Mouse (Mus musculus) myocyte (in vitro differentiated cells): ENCODE measurements around the gene Cox4i2. TPM values are rescaled to one million over a fixed set of nuclear protein-coding genes. Genes with fewer than 3 reads are reported as not detected.

Experiments used
- H3K27me3 ChIP-seq: one replicate; pipeline ENCODE4 v1.6.1; 2011; ENCODE audit not compliant: control insufficient read depth, insufficient read depth, insufficient read length
- H3K36me3 ChIP-seq: one replicate; pipeline ENCODE4 v1.6.1; 2011; ENCODE audit not compliant: control insufficient read depth, insufficient read depth
- H3K4me2 ChIP-seq: one replicate; pipeline ENCODE4 v1.6.1; 2011; ENCODE audit warnings: low read depth, control low read depth
- H3K4me3 ChIP-seq: one replicate; pipeline ENCODE4 v1.5.1; 2011; ENCODE audit warnings: mild to moderate bottlenecking, control low read depth, moderate library complexity
- H3K79me2 ChIP-seq: one replicate; pipeline ENCODE4 v1.6.1; 2011; ENCODE audit not compliant: control insufficient read depth, insufficient read depth
- H3ac ChIP-seq: one replicate; pipeline ENCODE4 v1.6.1; 2011; ENCODE audit not compliant: control insufficient read depth, insufficient read length
- CEBPB ChIP-seq: IDR thresholded peaks from 2 replicates; pipeline ENCODE4 v1.6.1; 2011; ENCODE audit warnings: mild to moderate bottlenecking, moderate library complexity; ENCODE audit not compliant: poor library complexity, insufficient read depth, severe bottlenecking
- E2F4 ChIP-seq: IDR thresholded peaks from one replicate; pipeline ENCODE4 v1.6.1; 2011; ENCODE audit warnings: mild to moderate bottlenecking, control low read depth, moderate library complexity; ENCODE audit not compliant: insufficient read depth
- MAX ChIP-seq: IDR thresholded peaks from one replicate; pipeline ENCODE4 v1.6.1; 2011; ENCODE audit warnings: low read depth, mild to moderate bottlenecking, control low read depth
- MYOD1 ChIP-seq, 3 experiments: IDR thresholded peaks; one replicate each; pipeline ENCODE4 v1.6.1; 2011; ENCODE audit warnings: control low read depth in 2 of 3, low read depth in 2 of 3, mild to moderate bottlenecking in 2 of 3, moderate library complexity in 1 of 3; ENCODE audit not compliant: insufficient read length in 2 of 3, control insufficient read depth in 1 of 3
- MYOG ChIP-seq, 3 experiments: IDR thresholded peaks; one replicate each; pipeline ENCODE4 v1.6.1; 2011; ENCODE audit warnings: control low read depth in 2 of 3, low read depth in 2 of 3, mild to moderate bottlenecking in 2 of 3; ENCODE audit not compliant: insufficient read length in 2 of 3, control insufficient read depth in 1 of 3, insufficient read depth in 1 of 3
- POLR2A ChIP-seq: IDR thresholded peaks from one replicate; pipeline ENCODE4 v1.6.1; 2011; ENCODE audit warnings: low read depth, mild to moderate bottlenecking, control low read depth, moderate library complexity; ENCODE audit not compliant: insufficient read length
- POLR2AphosphoS2 ChIP-seq: IDR thresholded peaks from one replicate; pipeline ENCODE4 v1.6.1; 2011; ENCODE audit warnings: low read depth, control low read depth; ENCODE audit not compliant: insufficient read length
- REST ChIP-seq: IDR thresholded peaks from one replicate; pipeline ENCODE4 v1.6.1; 2011; ENCODE audit warnings: mild to moderate bottlenecking, control low read depth, moderate library complexity; ENCODE audit not compliant: insufficient read depth, insufficient read length
- SRF ChIP-seq: IDR thresholded peaks from one replicate; pipeline ENCODE4 v1.6.1; 2011; ENCODE audit warnings: low read depth; ENCODE audit not compliant: control insufficient read depth, insufficient read length
- TCF12 ChIP-seq: IDR thresholded peaks from one replicate; pipeline ENCODE4 v1.6.1; 2011; ENCODE audit warnings: mild to moderate bottlenecking, control low read depth; ENCODE audit not compliant: poor library complexity, insufficient read depth, severe bottlenecking
- TCF3 ChIP-seq: IDR thresholded peaks from one replicate; pipeline ENCODE4 v1.6.1; 2011; ENCODE audit warnings: low read depth, control low read depth; ENCODE audit not compliant: insufficient read length
- USF1 ChIP-seq: IDR thresholded peaks from one replicate; pipeline ENCODE4 v1.6.1; 2011; ENCODE audit warnings: low read depth, mild to moderate bottlenecking, control low read depth, moderate library complexity
- polyA plus RNA-seq: library from polyadenylated mRNA; unstranded; fragments of >200 nt; fragmentation: generic; extraction: Trizol; gene quantifications from one replicate; pipeline ENCODE4 v1.2.1, GENCODE M21; 2012; ENCODE audit warnings: missing spikeins

Cox4i2 gene
- polyA plus RNA-seq, 1 experiment, result not detected

DNA sequence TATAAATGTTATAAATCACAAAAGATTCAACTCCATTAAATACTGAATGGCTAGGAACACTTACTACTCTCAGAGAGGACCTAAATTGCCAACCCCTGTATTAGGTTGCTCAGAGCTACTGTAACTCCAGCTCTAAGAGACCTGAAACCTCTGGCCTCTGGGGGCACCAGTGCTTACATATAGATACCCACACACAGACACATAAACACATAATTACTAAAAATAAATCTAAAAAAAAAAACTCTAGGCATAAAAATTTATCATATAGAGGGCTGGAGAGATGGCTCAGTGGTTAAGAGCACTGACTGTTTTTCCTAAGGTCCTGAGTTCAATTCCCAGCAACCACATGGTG, 46.8 kb downstream of the Cox4i2 start:
- Histone ChIP-seq H3K36me3 (no peaks in the 10 kb centered on the region), H3K79me2 (peaks cover 79% of the 10 kb centered on the region), H3K27me3 (no peaks in the 10 kb centered on the region), H3K4me2 (no peak overlapping the region), H3K4me3 (no peak overlapping the region), H3ac (no peak overlapping the region)
- TF ChIP-seq POLR2AphosphoS2 (no peak), TCF12 (no peak), SRF (no peak), TCF3 (no peak), POLR2A (no peak), MYOG (IDR thresholded peaks at IDR 0.05; ENCODE audit: control insufficient read depth in 1 of 3, insufficient read depth in 1 of 3, insufficient read length in 2 of 3, low read depth in 2 of 3) (no peak), E2F4 (no peak), CEBPB (no peak), MYOD1 (IDR thresholded peaks at IDR 0.05; ENCODE audit: control insufficient read depth in 1 of 3, insufficient read length in 2 of 3, low read depth in 2 of 3) (no peak), USF1 (no peak), MAX (no peak), REST (no peak)

DNA sequence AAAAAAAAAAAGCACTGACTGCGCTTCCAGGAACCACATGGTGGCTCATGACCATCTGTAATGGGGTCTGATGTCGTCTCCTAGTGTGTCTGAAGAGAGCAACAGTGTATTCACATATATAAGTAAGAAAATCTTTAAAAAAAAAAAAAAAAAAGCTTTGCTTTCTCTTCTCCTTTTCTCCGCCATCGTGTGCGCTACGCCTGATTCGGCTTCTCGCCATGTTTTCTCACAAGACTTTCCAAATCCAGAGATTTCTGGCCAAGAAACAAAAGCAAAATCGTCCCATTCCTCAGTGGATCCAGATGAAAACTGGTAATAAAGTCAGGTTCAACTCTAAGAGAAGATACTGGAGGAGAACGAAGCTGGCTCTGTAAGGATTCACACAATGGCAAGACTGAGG, 48.3 kb downstream of the Cox4i2 start:
- no peak overlapping the region for H3ac ChIP-seq
- peaks cover 80% of the 10 kb centered on the region for H3K79me2 ChIP-seq

DNA sequence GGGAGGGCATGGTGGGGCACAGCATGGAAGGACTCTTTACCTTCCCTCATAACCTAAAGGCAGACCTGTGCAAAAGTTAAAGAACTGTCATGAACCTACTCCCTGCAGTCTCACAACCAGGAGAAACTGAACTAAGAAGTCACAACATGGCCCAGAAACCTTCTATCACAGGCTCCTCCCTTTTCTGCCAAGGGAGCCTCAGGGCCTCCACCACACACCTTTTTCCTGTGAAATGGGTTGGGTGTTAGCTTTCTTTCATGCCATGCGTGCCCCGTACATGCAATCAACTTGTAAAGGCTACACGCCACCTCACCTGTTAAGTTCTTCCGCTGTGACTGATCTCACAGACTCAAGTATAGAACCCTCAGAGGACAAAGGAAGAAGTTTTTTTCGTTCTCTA, 49.1 kb downstream of the Cox4i2 start:
- no peak for TF ChIP-seq MYOG (IDR thresholded peaks at IDR 0.05; ENCODE audit: control insufficient read depth in 1 of 3, insufficient read depth in 1 of 3, insufficient read length in 2 of 3, low read depth in 2 of 3)
- no peak for TF ChIP-seq TCF3
- TF ChIP-seq TCF12, result no peak
- TF ChIP-seq REST, result no peak
- no peak for TF ChIP-seq SRF
- no peak for TF ChIP-seq POLR2AphosphoS2
- TF ChIP-seq POLR2A, result no peak
- no peak for TF ChIP-seq USF1
- no peak for TF ChIP-seq E2F4
- TF ChIP-seq MYOD1 (IDR thresholded peaks at IDR 0.05; ENCODE audit: control insufficient read depth in 1 of 3, insufficient read length in 2 of 3, low read depth in 2 of 3), result no peak
- no peak for TF ChIP-seq CEBPB
- no peak for TF ChIP-seq MAX
- peaks cover 82% of the 10 kb centered on the region for H3K79me2 ChIP-seq
- no peaks in the 10 kb centered on the region for H3K27me3 ChIP-seq
- peaks cover 4% of the 10 kb centered on the region for H3K36me3 ChIP-seq
- H3ac ChIP-seq, result no peak overlapping the region
- no peak overlapping the region for H3K4me2 ChIP-seq
- no peak overlapping the region for H3K4me3 ChIP-seq

More for the DNA sequence above, 48.3 kb downstream of the Cox4i2 start:
- TF ChIP-seq E2F4 (no peak), POLR2A (no peak), REST (no peak), MAX (no peak), MYOD1 (IDR thresholded peaks at IDR 0.05; ENCODE audit: control insufficient read depth in 1 of 3, insufficient read length in 2 of 3, low read depth in 2 of 3) (no peak), POLR2AphosphoS2 (no peak), SRF (no peak), USF1 (no peak), MYOG (IDR thresholded peaks at IDR 0.05; ENCODE audit: control insufficient read depth in 1 of 3, insufficient read depth in 1 of 3, insufficient read length in 2 of 3, low read depth in 2 of 3) (no peak), TCF3 (no peak)
- H3K36me3 ChIP-seq, result no peaks in the 10 kb centered on the region
- H3K4me2 ChIP-seq, result no peak overlapping the region
- no peaks in the 10 kb centered on the region for H3K27me3 ChIP-seq
- H3K4me3 ChIP-seq, result no peak overlapping the region

DNA sequence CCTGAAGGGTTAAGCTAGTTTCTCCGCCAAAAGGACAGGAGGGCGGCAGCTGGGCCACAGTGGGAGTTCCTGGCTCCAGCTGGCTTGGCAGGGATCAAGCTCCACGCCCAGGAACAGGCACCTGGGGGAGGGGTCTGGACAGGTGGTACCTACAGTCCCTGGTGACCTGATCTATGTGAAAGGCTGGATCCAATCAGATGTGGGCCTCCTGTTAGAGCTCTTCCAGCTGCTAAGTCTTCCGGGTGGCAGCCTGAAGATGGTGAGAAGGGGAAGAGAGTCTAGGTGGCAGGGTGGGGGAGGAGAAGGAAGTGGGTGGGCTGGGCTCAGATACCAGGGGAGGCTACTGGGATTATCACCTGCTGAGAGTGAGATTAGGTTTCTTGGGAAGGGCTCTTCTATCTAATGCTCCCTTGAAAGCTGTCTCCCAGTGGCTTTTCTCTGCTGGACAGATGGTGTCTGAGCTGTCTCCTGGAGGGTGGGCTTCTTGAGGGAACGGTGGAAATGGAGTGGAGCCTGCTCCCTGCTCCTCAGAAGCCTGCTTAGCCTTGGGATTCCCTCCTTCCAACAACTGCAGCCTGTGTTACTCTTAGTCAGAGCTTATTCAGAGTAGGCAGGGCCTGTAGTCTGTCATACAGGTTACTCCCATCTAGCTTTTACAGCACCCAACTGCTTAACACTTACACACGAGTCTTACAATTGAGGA, 50.6 kb downstream of the Cox4i2 start:
- Histone ChIP-seq H3K27me3 (no peaks in the 10 kb centered on the region), H3K36me3 (peaks cover 4% of the 10 kb centered on the region), H3K4me3 (no peak overlapping the region), H3K4me2 (peak overlapping the region; percentile 54), H3K79me2 (peaks cover 82% of the 10 kb centered on the region), H3ac (no peak overlapping the region)
- TF ChIP-seq MYOG (IDR thresholded peaks at IDR 0.05; ENCODE audit: control insufficient read depth in 1 of 3, insufficient read depth in 1 of 3, insufficient read length in 2 of 3, low read depth in 2 of 3), result peak; percentile 74 to 99 (median 86)
- peak; percentile 49 for TF ChIP-seq TCF12
- TF ChIP-seq MAX, result no peak
- peak; percentile 79 for TF ChIP-seq TCF3
- TF ChIP-seq MYOD1 (IDR thresholded peaks at IDR 0.05; ENCODE audit: control insufficient read depth in 1 of 3, insufficient read length in 2 of 3, low read depth in 2 of 3), result peak; percentile 6 to 98 (median 83)
- no peak for TF ChIP-seq SRF

DNA sequence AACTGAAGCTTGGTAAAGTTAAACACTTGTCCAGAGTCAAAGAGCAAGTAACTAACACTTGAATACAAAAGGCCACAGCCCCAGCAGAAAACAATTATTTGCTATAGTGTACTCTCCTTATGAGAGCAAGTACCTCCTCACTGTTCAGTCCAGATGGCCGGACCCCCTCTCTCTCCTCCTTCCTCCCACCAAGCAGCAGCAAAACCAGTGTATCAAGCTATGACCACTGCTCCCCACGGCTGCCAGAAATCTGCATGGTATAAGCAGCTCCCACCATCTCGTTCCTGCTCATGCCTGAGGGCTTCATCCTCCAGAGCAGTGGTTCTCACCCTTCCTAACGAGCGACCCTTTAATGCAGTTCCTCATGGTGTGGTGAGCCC, 51.1 kb downstream of the Cox4i2 start:
- Histone ChIP-seq H3ac (no peak overlapping the region), H3K36me3 (peaks cover 4% of the 10 kb centered on the region), H3K4me2 (peak overlapping the region; percentile 54), H3K79me2 (peaks cover 82% of the 10 kb centered on the region), H3K4me3 (no peak overlapping the region), H3K27me3 (no peaks in the 10 kb centered on the region)
- TF ChIP-seq POLR2AphosphoS2, result no peak
